Mouse (Mus musculus): Measurements from ENCODE around the gene Sept4.

GRCm38 (mm10) chr11:87555106-87555703 is 13.5 kb upstream of the Sept4 start:
- TF ChIP-seq CTCF (IDR thresholded peaks at IDR 0.05; ENCODE audit: borderline replicate concordance, extremely low read depth, insufficient read depth, insufficient read length) (no peak), POLR2A (IDR thresholded peaks at IDR 0.05; ENCODE audit: borderline replicate concordance, extremely low read depth, insufficient read depth, insufficient read length, poor library complexity, severe bottlenecking) (no peak)

Data from brain, embryonic 14.5 days (tissue).